Mouse (Mus musculus): ENCODE data around the gene Emg1. TPM values are rescaled to one million over a fixed set of nuclear protein-coding genes. Genes with fewer than 3 reads are reported as not detected.
"Not testable (repeated sequence)": the region's sequence is repeated elsewhere in the genome, so short reads cannot be mapped to it uniquely, and the experiment has no call there.

Emg1 gene
- total RNA-seq, 1 experiment from 2014 or later, result 222 TPM

DNA sequence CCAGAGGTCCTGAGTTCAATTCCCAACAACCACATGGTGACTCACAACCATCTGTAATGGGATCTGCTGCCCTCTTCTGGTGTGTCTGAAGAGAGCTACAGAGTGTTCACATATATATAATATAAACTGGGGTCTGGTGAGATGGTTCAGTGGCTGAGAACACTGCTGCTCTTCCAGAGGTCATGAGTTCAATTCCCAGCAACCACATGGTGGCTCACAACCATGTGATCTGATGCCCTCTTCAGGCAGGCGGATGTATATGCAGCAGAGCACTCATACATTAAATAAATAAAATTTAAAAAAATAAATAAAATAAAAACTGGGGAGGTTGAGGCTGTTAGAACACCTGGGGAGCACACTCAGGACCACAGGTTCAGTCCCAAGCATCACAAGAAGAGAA lies 25.3 kb downstream of the Emg1 start:
- not testable (repeated sequence) for ATAC-seq (replicated peaks; ENCODE audit: low read depth, poor library complexity, severe bottlenecking)

DNA sequence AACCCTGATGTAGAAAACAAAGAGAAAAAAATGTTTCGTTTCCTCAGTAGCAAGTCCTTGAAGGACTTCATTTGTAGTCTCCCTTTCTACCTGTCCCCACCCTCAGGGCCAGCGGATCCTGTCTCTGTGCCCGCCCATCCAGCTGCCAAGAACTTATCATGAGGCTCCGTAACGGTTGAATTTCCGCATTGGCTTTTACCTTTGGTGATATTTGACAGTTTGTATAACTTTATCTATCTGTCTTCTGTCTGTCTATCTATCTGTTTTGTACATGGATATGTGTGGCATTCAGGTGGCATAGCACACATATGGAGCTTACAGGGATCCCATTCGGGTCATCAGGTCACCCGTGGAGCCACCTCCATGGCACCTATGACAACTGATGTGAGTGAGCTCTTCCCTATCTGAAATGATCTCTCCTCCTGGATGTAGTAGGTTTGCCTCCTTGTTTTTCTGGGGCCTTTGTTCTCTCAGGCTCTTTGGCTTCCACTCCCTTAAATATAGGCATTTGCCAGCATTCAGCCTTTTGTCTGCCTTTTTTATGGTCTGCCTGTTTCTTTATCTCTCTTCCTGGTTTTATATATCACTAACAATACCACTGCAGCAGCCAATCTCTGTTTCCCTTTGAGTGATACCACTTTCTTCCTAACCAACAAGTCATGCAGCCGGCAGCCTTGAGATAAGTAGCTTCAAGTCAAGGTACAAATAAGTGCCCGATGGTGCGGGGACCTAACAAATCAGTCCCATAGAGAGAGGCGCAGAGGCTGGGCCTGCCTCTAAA lies 26.2 kb downstream of the Emg1 start:
- ATAC-seq (replicated peaks; ENCODE audit: low read depth, poor library complexity, severe bottlenecking), result peak; percentile 67

DNA sequence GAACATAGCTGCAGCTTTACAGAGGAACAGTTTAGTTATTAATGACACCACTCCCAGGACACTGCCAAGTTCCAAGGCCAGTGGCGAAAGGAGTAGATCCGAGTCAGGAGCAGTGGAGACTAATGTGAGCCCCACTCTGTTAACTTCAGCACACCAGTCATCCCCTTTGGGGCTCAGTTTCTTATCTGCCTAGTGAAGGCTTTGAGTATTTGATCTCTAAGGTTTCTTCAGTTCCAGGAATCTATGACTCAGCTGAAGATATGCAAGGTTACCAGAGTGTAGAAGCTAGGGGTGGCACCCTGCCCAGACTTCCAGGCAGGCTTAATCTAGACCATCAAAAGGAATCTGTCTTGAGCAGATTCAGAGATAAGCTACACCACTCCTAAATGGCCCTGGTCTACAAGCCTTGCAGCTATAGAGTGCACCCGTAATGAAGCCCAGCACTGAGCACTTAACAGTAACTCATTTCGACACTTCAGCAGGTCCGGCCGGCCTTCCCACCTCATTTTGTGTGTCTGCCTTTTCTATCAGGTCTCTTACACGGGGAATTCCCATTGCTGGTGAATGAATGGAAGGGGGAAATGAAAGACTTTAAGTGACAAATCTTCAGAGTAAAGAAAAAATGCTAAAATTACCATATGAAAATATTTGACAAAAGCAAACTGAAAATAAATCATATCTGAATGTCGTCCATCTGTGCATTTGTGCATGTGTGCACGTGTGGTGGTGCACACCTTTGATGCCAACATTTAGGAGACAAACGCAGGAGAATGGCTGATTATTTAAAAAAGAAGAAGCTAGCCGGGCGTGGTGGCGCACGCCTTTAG lies 28.2 kb downstream of the Emg1 start:
- ATAC-seq (replicated peaks; ENCODE audit: low read depth, poor library complexity, severe bottlenecking), result peak; percentile 29

DNA sequence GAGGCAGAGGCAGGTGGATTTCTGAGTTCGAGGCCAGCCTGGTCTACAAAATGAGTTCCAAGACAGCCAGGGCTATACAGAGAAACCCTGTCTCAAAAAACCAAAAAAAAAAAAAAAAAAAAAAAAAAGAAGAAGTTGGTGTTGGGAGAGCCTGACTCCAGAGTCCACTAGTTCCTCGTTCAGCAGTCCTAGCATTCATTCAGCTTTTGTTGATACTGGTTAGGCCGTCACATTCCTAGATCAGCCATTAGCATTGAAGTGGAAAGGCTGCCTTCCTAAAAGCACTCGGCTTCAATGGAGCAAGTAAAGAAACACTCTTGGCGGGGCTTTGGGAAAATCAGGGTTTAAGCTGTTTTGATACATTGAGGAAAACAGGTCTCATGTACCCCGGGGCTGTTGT lies 29.7 kb downstream of the Emg1 start:
- ATAC-seq (replicated peaks; ENCODE audit: low read depth, poor library complexity, severe bottlenecking), result not testable (repeated sequence)

DNA sequence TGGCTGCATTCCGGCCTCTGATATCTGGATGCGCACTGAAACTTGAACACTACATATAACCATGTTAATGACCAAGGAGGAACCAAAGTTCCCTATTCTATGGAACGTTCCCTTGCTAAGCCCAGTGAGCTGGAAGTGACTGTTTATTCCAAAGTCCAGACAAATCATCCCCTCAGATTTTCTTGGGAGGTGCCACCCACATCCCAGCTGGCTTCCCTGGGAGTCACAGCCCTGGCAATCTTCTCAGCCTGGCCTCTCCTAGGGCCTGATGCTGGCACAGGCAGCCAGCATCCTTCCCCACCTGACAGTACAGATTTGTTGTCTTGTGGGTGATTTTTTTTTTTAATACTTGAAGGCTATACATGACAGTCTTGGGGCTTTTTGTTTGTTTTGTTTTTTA lies 32.5 kb downstream of the Emg1 start:
- no peak for ATAC-seq (replicated peaks; ENCODE audit: low read depth, poor library complexity, severe bottlenecking)

DNA sequence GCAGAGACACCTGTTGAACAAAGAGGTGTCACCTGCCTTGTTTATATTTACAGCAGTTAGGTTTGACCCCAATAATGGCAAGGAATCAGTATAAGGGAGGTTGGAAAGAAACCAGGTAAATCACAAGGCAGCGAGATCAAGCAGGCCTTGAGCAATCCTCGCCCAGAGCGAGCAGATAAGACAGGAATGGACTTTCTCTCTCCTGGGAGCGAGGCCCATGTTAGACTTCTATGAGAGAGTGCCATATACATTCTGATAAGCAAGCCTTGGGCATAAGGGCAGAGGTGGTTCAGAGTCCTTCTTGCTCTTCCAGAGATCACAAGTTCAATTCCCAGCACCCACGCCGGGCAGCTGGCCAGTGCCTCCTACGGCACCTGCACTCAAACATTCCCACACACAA lies 33.2 kb downstream of the Emg1 start:
- ATAC-seq (replicated peaks; ENCODE audit: low read depth, poor library complexity, severe bottlenecking), result no peak

DNA sequence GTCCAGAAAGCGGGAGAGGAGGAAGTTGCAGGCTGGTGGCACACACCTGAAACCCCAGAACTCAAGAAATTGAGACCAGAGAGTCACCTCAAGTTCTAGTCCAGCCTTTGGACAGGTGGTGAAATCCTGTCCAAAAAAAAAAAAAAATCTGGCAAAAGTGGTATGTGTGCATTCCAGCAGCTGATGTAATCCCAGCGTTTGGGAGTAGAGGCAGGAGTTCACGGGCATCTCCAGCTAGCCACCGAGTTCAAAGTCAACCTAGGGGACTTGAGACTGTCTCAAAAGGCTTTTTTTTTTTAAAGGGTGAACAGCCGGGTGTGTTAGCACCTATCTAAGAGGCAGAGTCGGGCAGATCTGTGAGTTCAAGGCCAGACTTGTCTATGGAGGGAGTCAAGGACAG lies 35.8 kb downstream of the Emg1 start:
- no peak for ATAC-seq (replicated peaks; ENCODE audit: low read depth, poor library complexity, severe bottlenecking)

DNA sequence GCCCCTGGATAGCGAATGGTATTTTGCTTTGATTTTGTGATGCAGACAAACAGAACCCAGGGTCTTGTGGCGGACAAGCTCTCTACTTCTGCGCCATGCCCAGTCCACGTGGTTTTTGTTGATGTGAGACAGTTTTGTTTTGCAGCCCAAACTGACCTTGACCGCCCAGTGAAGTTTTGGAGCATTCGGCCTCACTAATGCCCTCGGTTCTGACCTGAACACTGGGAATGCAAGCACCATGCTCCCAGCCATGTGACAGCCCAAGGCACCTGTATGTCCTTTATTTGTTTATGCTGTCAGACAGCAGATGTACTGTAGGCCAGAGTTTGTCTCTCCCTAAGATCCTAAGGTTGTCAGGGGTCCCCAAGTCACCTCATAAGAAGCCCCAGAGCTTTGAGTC lies 37.4 kb downstream of the Emg1 start:
- no peak for ATAC-seq (replicated peaks; ENCODE audit: low read depth, poor library complexity, severe bottlenecking)

DNA sequence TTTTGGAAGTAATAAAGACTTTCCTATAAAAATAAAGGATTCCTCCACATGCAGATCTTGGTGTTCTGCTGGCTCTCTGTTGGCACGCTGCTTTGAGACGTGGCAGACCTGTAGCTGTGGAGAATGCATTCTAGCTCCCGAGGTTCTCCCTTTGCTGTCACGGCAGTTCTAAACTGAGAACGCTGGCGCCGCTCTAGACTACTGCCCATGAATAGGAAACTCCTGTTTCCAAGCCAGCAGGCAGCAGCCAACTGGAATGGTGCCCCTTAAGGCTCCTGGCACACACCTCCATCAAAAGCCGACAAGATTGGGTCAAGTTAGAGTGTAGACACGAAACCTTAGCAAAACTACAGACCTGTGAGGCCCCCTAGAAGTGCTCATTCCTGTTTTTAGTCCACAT lies 38.4 kb downstream of the Emg1 start:
- ATAC-seq (replicated peaks; ENCODE audit: low read depth, poor library complexity, severe bottlenecking), result no peak

DNA sequence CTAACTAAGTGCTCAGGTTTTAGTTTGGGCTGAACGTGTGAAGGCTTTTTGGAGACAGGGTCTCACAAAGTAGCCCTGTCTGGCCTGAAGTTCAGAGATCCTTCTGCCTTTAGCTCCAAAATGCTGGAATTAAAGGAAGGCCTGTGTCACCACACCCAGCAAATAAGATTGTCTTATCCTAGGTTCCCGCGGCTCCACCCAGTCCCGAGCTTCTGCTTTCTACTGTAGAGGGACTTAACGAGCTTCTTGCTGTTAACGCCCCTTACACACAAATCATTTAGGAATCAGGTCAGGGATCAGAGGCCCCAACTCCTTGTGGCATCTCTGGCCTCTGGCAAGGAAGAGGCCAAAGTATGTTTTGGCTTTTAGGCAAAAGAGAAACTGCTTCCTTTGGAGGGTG lies 39.9 kb downstream of the Emg1 start:
- ATAC-seq (replicated peaks; ENCODE audit: low read depth, poor library complexity, severe bottlenecking), result 0 out of 2 replicates have a peak, but pooled peaks have one; percentile 30

DNA sequence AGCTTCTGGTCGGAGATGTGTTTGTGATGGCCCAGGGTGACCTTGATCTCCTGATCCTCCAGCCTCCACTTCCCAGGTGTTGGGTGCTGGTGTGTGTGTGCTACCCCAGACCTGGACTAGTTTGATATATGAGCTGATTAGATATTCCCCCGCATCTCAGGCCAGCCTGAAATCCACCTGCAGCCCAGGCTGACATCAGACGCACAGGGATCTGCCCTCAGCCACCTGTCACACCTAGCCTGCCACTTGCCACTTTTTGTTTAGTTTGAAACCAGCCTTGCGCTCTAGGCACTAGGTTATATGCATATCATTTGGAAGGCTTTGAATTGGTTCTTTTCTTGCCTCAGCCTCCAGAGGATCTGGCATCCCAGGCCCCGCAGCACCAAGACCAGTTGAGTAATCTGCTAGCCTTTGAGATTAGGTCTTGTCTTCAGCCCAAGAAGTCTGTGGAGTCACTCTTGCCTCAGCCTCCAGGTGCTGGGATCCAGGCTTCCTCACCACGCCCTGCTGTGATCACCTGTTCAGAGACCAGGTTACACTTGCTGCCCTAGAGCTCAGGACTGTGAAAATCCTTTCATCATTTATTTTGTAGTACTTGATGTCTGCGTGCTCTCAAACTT lies 41.6 kb downstream of the Emg1 start:
- no peak for ATAC-seq (replicated peaks; ENCODE audit: low read depth, poor library complexity, severe bottlenecking)

DNA sequence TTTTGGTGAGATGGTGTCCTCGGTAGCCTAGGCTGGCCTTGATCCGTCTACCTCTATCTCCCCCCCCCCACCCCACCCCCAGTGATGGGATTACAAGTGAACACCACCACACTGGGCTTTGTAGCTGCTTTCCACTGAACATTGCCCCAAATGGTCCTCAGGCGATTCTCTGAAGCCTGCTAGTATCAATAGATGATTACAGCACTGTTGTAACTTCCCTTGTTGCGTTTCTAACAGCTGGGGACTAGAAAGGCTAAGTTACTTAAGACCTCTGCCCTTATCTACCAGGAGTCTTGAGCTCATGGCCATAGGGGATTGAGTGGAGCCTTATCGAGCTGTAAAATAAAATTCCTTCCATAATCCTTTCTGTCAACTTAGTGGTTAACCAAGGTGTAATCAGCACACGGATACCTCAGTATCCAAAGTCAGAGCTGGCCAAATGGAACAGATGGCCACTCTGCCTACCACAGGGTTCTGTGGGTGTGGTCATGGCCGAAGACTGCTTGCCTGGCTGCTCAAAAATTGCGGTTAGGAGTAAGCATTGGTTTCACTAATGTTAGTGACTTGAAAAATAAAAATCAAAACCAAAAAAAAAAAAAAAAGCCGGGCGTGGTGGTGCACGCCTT lies 42.6 kb downstream of the Emg1 start:
- ATAC-seq (replicated peaks; ENCODE audit: low read depth, poor library complexity, severe bottlenecking), result 0 out of 2 replicates have a peak, but pooled peaks have one; percentile 5

DNA sequence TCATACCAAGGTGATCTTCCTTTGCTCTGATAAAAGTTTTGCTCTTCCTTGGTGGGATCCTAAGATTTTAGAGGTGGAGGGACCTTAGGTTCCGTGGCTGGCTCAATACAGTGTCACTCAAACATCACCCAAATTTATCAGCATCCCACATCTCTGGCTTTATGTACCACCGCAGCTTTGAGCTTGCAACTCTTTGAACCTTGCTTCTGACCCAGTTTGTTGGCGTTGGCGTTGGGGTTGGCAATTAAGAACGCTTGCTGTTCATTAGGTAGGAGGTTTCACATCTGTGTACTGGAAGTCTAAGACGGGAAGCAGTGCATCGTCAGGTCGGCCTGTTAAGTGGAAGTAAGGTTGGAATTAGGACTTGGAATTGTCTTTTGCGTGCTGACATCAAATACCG lies 47.0 kb downstream of the Emg1 start:
- no peak for ATAC-seq (replicated peaks; ENCODE audit: low read depth, poor library complexity, severe bottlenecking)

DNA sequence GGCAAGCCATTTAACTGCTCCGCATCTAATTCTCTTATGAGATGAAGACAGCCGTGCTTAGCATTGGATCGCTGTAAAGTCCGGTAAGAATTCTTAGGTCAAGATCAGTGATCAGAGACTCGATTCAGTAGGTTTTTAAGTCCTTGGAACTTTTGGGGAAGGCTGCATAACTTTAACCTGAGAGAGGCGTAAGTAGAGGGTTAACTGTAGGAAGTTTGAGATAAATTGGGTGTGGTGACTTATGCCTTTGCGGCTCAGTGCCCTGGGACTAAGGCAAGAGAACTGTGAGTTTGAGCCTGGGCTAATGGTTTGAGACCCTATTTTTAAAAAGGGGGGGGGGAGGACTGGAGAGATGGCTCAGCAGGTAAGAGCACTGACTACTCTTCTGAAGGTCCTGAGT lies 47.7 kb downstream of the Emg1 start:
- no peak for ATAC-seq (replicated peaks; ENCODE audit: low read depth, poor library complexity, severe bottlenecking)

DNA sequence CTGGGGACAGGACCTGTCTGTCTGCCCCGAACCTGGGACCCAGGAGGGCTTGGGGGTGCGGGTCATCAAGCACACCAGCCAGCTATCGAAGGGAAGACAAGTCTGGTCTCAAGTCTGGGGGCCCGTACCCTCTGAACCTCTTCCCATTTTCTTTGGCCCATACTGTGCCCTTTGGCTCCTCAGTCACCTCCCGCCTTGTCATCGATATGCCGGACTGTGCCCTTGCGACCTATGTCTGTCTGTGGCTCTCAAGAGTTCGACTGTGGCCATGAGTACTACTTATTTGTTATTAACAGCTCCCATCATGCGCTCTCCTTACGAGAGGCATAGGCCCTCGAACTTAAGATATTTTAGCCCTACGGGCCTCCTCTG lies 48.6 kb downstream of the Emg1 start:
- ATAC-seq (replicated peaks; ENCODE audit: low read depth, poor library complexity, severe bottlenecking), result no peak; the same call in 1 of the 2 replicates

DNA sequence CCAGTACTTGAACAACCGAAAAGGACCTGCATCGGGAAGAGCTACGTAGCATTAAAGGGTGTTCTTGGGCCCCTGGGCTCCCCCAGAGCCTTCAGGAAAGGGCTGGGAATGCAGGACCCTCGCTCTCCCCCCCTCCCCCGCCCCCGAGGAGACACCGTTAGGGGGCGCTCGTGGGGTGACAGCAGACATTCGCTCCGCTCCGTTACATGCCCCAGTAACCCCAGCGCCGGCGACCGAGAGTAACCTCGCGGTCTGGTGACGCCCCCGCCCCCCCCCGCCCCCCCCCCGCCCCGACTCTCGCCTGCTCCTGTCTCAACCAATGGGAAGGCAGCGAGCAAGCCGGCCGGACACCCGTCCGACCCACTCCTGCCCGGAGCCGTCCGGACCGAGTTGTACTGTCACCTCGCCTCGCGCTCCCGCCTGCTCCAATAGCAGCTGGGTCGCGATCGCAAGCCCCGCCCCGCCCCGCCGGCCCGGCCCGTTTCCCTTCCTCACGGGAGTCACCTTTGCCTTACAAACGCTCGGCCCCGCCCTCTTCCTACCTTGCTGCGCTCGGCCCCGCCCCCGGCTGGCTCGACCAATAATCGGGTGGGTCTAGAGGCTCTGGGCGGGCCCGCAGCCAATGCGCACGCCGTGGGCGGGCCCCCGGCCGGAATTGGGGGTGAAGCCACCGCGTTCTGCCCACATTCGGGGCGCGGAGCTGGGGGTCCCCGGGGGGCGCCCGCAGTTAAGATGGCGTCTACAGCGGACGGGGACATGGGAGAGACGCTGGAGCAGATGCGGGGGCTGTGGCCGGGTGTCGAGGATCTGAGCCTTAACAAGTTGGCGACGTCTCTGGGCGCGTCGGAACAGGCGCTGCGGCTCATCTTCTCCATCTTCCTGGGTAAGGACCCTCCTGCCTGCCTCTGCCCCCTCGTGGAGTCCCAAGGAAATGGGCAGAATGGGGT lies 49.2 kb downstream of the Emg1 start, which contains the start of gene Lpcat3:
Lpcat3 (plus strand) TSS at position 551 of the 947 bp plus-strand sequence.
- ATAC-seq (replicated peaks; ENCODE audit: low read depth, poor library complexity, severe bottlenecking), result peak; percentile 85

DNA sequence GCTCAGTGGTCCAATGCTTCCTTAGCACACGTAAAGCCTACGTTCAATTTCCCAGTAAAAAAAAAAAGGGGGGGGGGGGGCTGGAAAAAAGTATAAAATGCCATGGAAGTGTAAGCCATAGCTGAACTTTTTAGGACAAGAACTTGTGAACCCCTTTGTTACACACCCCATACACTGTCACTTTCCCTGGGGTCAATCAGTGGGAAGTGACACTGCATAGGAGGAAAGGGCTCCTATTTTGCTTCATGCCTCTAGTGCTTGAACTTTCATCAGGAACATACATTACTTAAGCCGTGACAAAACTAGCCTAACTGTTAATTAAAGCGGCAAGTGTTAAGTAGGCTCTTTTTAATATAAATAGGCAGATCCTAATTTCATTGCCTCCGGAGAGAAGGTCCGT lies 50.0 kb downstream of the Emg1 start:
- no peak for ATAC-seq (replicated peaks; ENCODE audit: low read depth, poor library complexity, severe bottlenecking)

DNA sequence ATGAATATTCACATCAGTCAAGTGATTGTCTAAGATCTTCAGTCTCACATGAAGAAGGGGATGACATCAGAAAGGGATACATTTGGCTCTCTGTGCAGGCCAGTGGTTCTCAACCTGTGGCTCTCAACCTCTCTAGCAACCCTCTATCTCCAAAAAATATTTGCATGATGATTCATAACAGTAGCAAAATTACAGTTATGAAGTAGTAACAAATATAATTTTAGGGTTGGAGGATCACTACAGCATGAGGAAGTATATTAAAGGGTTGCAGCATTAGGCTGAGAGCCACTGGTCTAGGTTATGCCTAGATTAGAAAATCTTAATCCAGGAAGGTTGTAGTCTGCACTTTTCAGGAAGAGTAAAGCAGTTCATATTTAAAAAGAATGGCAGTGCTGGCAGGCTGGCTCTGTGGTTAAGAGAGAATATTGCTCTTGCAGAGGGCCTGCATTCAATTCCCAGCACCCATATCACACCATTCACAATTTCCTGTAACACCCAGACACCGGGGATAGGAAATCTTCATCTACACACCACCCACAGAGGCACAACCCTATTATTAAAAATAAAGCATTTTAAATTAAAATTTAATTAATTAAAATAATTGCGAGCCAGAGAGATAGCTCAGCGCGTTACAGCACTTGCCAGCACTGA lies 50.7 kb downstream of the Emg1 start:
- no peak for ATAC-seq (replicated peaks; ENCODE audit: low read depth, poor library complexity, severe bottlenecking)

DNA sequence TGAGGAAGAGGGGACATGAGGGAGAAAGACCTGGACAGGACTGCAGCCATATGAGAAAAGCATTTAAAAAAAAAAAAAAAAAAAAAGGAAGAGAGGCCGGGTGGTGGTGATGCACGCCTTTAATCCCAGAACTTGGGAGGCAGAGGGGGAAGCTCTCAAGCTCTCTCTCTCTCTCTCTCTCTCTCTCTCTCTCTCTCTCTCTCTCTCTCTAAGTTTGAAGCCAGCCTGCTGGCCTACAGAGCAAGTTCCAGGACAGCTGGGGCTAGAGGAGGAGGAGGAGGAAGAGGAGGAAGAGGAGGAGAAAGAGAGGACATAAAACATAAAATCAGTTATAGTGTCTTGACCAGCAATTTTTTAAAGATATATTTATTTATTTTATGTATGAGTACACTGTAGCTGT lies 53.9 kb downstream of the Emg1 start:
- ATAC-seq (replicated peaks; ENCODE audit: low read depth, poor library complexity, severe bottlenecking), result no peak

All from common myeloid progenitor, adult 5-6 weeks (primary cell).